Mouse (Mus musculus) forebrain, postnatal 0 days (tissue): Measurements from ENCODE around the gene Hsd11b2. TPM values are rescaled to one million over a fixed set of nuclear protein-coding genes. Genes with fewer than 3 reads are reported as not detected.

Source experiments
- ATAC-seq: fragments of 200-750 bp; cut with Nextera tagmentation; 2 replicates; pipeline ENCODE4 v1.8.0; 2017; ENCODE audit warnings: mild to moderate bottlenecking, moderate library complexity
- DNase-seq: peaks from one replicate; pipeline ENCODE4 v3.0.0-alpha.2; 2015
- H3K27ac ChIP-seq: fragments of 300-500 bp; sonication (generic); 2 replicates; pipeline ENCODE4 v1.5.1; 2014; ENCODE audit warnings: low read depth, mild to moderate bottlenecking, antibody characterized with exemption, low read length, moderate library complexity, mixed read lengths
- H3K27me3 ChIP-seq: fragments of 300-500 bp; sonication (generic); 2 replicates; pipeline ENCODE4 v1.6.1; 2014; ENCODE audit warnings: mild to moderate bottlenecking, low read length, mixed read lengths; ENCODE audit not compliant: insufficient read depth
- H3K36me3 ChIP-seq: fragments of 300-500 bp; sonication (generic); 2 replicates; pipeline ENCODE4 v1.6.1; 2014; ENCODE audit warnings: mild to moderate bottlenecking, moderate library complexity; ENCODE audit not compliant: insufficient read depth
- H3K4me1 ChIP-seq: fragments of 300-500 bp; sonication (generic); 2 replicates; pipeline ENCODE4 v1.6.1; 2014; ENCODE audit warnings: antibody characterized with exemption; ENCODE audit not compliant: insufficient read depth
- H3K4me2 ChIP-seq: fragments of 300-500 bp; sonication (generic); 2 replicates; pipeline ENCODE4 v1.6.1; 2014; ENCODE audit warnings: low read depth, mild to moderate bottlenecking, moderate library complexity
- H3K4me3 ChIP-seq: fragments of 300-500 bp; sonication (generic); 2 replicates; pipeline ENCODE4 v1.5.1; 2014; ENCODE audit warnings: low read depth, low read length, mixed read lengths
- H3K9ac ChIP-seq: fragments of 300-500 bp; sonication (generic); 2 replicates; pipeline ENCODE4 v1.6.1; 2014; ENCODE audit warnings: mild to moderate bottlenecking
- H3K9me3 ChIP-seq: fragments of 300-500 bp; sonication (generic); 2 replicates; pipeline ENCODE4 v1.6.1; 2016; ENCODE audit warnings: low read length
- CTCF ChIP-seq: sonication (generic); IDR thresholded peaks from 2 replicates; pipeline ENCODE4 v1.5.1; 2016; ENCODE audit warnings: antibody characterized with exemption, control low read depth, low read depth
- WGBS: fragments of 180-500 bp; shearing (Covaris S2); extraction: QIAGEN DNeasy Blood & Tissue Kit; methylation state at CpG from one replicate; pipeline ENCODE4 v1.1.7; 2014; 5-methylcytosine and 5-hydroxymethylcytosine counted together
- polyA plus RNA-seq: library from polyadenylated mRNA; unstranded; fragments of >200 nt; fragmentation: Nextera tagmentation; extraction: Ambion mirVana; gene quantifications from 2 replicates; pipeline ENCODE4 v1.2.1, GENCODE M21; 2015
- total RNA-seq: library from RNA; depleted of rRNA; stranded (reverse); fragments of >200 nt; gene quantifications from 2 replicates; pipeline ENCODE4 v1.2.3, GENCODE M21; 2014

Gene Hsd11b2
- total and polyA plus RNA-seq, 2 experiments from 2014 or later = 0.52 to 2.6 TPM

DNA sequence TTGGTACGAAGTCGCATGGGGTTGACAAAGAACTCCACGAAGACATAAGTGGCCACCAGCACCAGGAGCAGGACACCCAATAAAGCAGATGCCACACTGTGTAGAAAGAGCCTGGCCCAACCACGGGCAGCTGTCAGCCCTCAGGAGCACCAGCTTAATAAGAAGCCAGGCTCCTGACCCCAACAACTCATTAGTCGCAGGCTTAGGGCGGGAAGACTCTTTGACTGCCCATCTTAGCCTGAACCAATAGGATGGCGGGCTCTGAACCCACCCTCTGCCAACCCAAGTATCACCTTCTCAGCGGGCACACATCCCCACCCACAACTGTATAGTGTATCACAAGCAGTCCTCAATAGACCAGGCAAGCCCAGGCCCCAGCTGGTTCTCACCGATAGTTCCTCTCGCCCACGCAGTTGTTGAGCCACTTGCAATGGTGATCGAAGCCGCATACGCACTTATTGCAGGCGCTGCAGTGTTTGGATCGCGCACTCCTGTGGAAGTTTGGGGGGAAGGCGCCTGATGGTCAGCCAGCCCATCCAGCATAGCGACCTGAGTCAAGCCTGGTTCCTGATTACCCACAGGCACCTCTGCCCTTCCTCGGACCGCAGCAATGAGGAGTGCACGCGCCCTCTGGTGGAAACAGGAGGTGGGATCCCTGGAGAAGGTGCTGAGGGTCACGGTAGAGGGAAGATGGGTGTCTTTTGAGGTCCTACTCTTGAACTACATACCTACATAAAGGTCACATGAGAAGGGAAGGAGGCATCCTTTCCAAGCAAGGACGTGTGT lies 41.7 kb upstream of the Hsd11b2 start:
- DNase-seq = no peak
- 44% methylated on average over 25 of the region's 25 CpGs for WGBS

DNA sequence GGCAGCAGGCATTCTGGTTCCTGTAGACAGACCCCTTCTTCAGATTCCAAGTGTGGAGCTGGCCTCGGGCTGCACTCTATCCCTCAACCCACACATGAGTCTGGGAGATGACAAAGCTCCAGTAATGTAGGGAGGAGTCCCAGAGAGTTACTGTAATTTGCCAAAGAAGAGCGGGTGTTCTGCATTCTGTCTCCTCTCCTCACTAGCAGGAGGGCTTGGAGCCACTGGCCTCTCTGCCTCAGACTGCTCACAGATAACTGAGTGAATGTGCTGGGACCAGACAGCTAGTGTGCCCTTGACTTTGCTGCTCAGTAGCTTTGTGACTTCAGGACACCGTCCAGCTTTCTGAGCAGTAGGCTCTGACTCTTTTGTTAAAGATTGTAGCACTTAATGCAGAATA lies 40.8 kb upstream of the Hsd11b2 start:
- no peak overlapping the region for H3K27ac ChIP-seq
- no peak overlapping the region for H3K4me3 ChIP-seq
- no peaks in the 10 kb centered on the region for H3K9me3 ChIP-seq
- WGBS = 84% methylated on average over 3 of the region's 3 CpGs
- no peak for TF ChIP-seq CTCF
- H3K4me1 ChIP-seq = peaks cover 16% of the 10 kb centered on the region
- no peaks in the 10 kb centered on the region for H3K27me3 ChIP-seq
- H3K9ac ChIP-seq = no peak overlapping the region
- H3K36me3 ChIP-seq = peaks cover 12% of the 10 kb centered on the region
- H3K4me2 ChIP-seq = no peak overlapping the region
- no peak for ATAC-seq
- DNase-seq = no peak

More for the DNA sequence above, 41.7 kb upstream of the Hsd11b2 start:
- Histone ChIP-seq H3K36me3 (peaks cover 10% of the 10 kb centered on the region), H3K4me3 (no peak overlapping the region), H3K4me1 (peaks cover 16% of the 10 kb centered on the region), H3K27ac (no peak overlapping the region), H3K4me2 (no peak overlapping the region), H3K27me3 (no peaks in the 10 kb centered on the region), H3K9ac (no peak overlapping the region), H3K9me3 (no peaks in the 10 kb centered on the region)
- peak; percentile 82 for TF ChIP-seq CTCF
- ATAC-seq = no peak

DNA sequence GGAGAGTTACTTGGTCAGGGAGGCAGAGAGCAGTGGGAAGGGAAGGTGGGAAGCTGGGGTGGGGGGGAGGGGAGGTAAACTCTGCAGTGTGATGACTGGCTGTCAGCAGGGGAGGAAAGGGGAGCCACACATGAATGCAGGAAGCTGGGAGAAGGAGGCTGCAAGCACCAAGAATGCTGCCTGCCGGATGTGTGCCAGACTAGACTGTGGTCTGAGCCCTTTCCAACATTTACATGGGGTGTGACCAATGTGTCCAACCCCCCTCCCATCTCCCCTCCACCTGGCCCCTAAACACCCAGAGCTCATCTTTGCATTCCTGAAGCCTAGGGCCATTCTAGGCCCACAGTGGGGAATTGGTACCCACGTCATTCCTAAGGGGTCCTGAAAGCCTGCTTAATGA lies 37.5 kb upstream of the Hsd11b2 start:
- Histone ChIP-seq H3K27ac (no peak overlapping the region), H3K9me3 (no peaks in the 10 kb centered on the region), H3K4me3 (no peak overlapping the region), H3K4me2 (no peak overlapping the region), H3K9ac (no peak overlapping the region), H3K4me1 (no peaks in the 10 kb centered on the region), H3K36me3 (0 out of 2 replicates have a peak, but pooled peaks cover 5% of the 10 kb centered on the region), H3K27me3 (no peaks in the 10 kb centered on the region)
- 26% methylated on average over 2 of the region's 2 CpGs for WGBS
- no peak for DNase-seq
- no peak for ATAC-seq
- TF ChIP-seq CTCF = no peak

- ATAC-seq = no peak
- no peak overlapping the region for H3K4me3 ChIP-seq
These were observed 37.1 kb upstream of the Hsd11b2 start for GRCm38 (mm10) chr8:105481453-105481852.

DNA sequence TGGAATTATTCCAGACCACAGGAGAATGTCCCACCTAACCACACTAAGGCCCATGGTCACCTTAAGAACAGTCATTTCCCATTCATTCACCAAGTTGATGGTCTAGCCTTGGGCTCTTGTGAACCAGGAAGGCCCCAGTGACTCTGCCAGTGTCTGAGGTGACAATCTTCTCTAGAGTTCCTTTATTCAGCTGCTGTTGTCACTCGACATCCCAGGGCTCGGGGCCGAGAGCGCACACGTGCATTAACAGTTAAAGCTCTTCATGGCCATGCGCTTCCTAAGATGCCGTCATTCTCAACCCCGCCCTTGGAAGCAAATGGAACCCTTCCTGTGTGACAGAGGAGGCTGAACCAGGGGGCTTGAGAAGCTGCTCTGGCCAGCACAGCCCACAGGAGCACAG lies 36.4 kb upstream of the Hsd11b2 start:
- no peak overlapping the region for H3K4me3 ChIP-seq
- H3K27me3 ChIP-seq = no peaks in the 10 kb centered on the region
- H3K9me3 ChIP-seq = no peaks in the 10 kb centered on the region
- H3K36me3 ChIP-seq = 0 out of 2 replicates have a peak, but pooled peaks cover 3% of the 10 kb centered on the region
- DNase-seq = no peak
- H3K4me1 ChIP-seq = no peaks in the 10 kb centered on the region
- no peak overlapping the region for H3K4me2 ChIP-seq
- 88% methylated on average over 8 of the region's 8 CpGs for WGBS
- H3K9ac ChIP-seq = no peak overlapping the region
- no peak for ATAC-seq
- H3K27ac ChIP-seq = no peak overlapping the region
- no peak for TF ChIP-seq CTCF

More at GRCm38 (mm10) chr8:105481453-105481852, 37.1 kb upstream of the Hsd11b2 start:
- Histone ChIP-seq H3K9ac (no peak overlapping the region), H3K9me3 (no peaks in the 10 kb centered on the region), H3K27ac (no peak overlapping the region), H3K27me3 (no peaks in the 10 kb centered on the region), H3K4me1 (no peaks in the 10 kb centered on the region), H3K4me2 (no peak overlapping the region), H3K36me3 (0 out of 2 replicates have a peak, but pooled peaks cover 3% of the 10 kb centered on the region)
- WGBS = 70% methylated on average over 6 of the region's 6 CpGs
- no peak for DNase-seq
- TF ChIP-seq CTCF = peak; percentile 67

- TF ChIP-seq CTCF = peak; percentile 70
- no peaks in the 10 kb centered on the region for H3K9me3 ChIP-seq
- H3K4me3 ChIP-seq = no peak overlapping the region
- H3K27ac ChIP-seq = no peak overlapping the region
- H3K27me3 ChIP-seq = no peaks in the 10 kb centered on the region
- H3K36me3 ChIP-seq = 0 out of 2 replicates have a peak, but pooled peaks cover 3% of the 10 kb centered on the region
- H3K4me2 ChIP-seq = no peak overlapping the region
- no peak overlapping the region for H3K9ac ChIP-seq
- WGBS = 40% methylated on average over 14 of the region's 14 CpGs
- DNase-seq = no peak
- no peaks in the 10 kb centered on the region for H3K4me1 ChIP-seq
- peak; percentile 61; the same call in 1 of the 2 replicates for ATAC-seq
These were observed 35.1 kb upstream of the Hsd11b2 start for GRCm38 (mm10) chr8:105483212-105484029.

DNA sequence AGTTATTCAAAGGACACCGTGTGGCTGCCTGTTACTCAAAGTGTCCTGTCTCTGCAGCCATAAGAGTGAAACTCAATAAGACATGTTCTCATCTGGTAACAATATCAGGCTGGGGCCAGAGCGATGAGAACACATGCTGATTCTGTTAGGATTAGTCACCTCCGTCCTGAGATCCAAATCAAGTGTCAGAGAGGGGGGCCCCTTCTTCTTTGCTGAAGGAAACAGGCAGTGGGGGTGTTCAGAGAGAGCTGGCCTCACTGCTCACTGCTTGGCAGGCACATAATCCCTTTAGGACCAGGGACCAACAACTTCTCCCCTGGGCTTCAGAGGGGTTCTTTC lies 34.6 kb upstream of the Hsd11b2 start:
- 49% methylated on average over 3 of the region's 3 CpGs for WGBS
- no peak for DNase-seq
- no peak overlapping the region for H3K4me2 ChIP-seq
- H3K9ac ChIP-seq = no peak overlapping the region
- ATAC-seq = no peak
- H3K27me3 ChIP-seq = no peaks in the 10 kb centered on the region
- H3K4me1 ChIP-seq = no peaks in the 10 kb centered on the region
- no peak overlapping the region for H3K4me3 ChIP-seq
- 0 out of 2 replicates have a peak, but pooled peaks cover 3% of the 10 kb centered on the region for H3K36me3 ChIP-seq
- no peaks in the 10 kb centered on the region for H3K9me3 ChIP-seq
- TF ChIP-seq CTCF = no peak
- H3K27ac ChIP-seq = no peak overlapping the region
